Mouse (Mus musculus) embryonic facial prominence, embryonic 15.5 days (tissue): Measurements from ENCODE around the gene Trpm3. TPM values are rescaled to one million over a fixed set of nuclear protein-coding genes. Genes with fewer than 3 reads are reported as not detected.
"Not testable (repeated sequence)": the region's sequence is repeated elsewhere in the genome, so short reads cannot be mapped to it uniquely, and the experiment has no call there.

ENCODE experiments used
- ATAC-seq: fragments of 200-750 bp; cut with Nextera tagmentation; 2 replicates; pipeline ENCODE4 v1.8.0; 2017; ENCODE audit warnings: low read depth, moderate TSS enrichment; ENCODE audit not compliant: insufficient number of reproducible peaks, low FRiP score, low TSS enrichment
- H3K27ac ChIP-seq: fragments of 300-500 bp; sonication (generic); replicated peaks from 2 replicates; pipeline ENCODE4 v1.5.1; 2015; ENCODE audit warnings: mild to moderate bottlenecking, inconsistent platforms
- H3K27me3 ChIP-seq: fragments of 300-500 bp; sonication (generic); 2 replicates; pipeline ENCODE4 v1.6.1; 2015; ENCODE audit warnings: inconsistent platforms
- H3K36me3 ChIP-seq: fragments of 300-500 bp; sonication (generic); 2 replicates; pipeline ENCODE4 v1.6.1; 2015; ENCODE audit warnings: mild to moderate bottlenecking, inconsistent platforms
- H3K4me1 ChIP-seq: fragments of 300-500 bp; sonication (generic); 2 replicates; pipeline ENCODE4 v1.6.1; 2015; ENCODE audit warnings: inconsistent platforms
- H3K4me2 ChIP-seq: fragments of 300-500 bp; sonication (generic); replicated peaks from 2 replicates; pipeline ENCODE4 v1.6.1; 2015; ENCODE audit warnings: mild to moderate bottlenecking, inconsistent platforms
- H3K4me3 ChIP-seq: fragments of 300-500 bp; sonication (generic); replicated peaks from 2 replicates; pipeline ENCODE4 v1.5.1; 2015; ENCODE audit warnings: mild to moderate bottlenecking, inconsistent platforms
- H3K9ac ChIP-seq: fragments of 300-500 bp; sonication (generic); 2 replicates; pipeline ENCODE4 v1.6.1; 2015; ENCODE audit warnings: inconsistent platforms
- H3K9me3 ChIP-seq: fragments of 300-500 bp; sonication (generic); replicated peaks from 2 replicates; pipeline ENCODE4 v1.6.1; 2016; ENCODE audit warnings: inconsistent platforms
- WGBS: fragments of 180-500 bp; shearing (Covaris S2); methylation state at CpG from one replicate; pipeline ENCODE4 v1.1.7; 2015; 5-methylcytosine and 5-hydroxymethylcytosine counted together
- polyA plus RNA-seq: library from polyadenylated mRNA; unstranded; fragments of >200 nt; fragmentation: Nextera tagmentation; extraction: Ambion mirVana; gene quantifications from 2 replicates; pipeline ENCODE4 v1.2.1, GENCODE M21; 2015

Trpm3 gene
- polyA plus RNA-seq, 1 experiment from 2014 or later: 2.6 TPM

GRCm38 (mm10) chr19:22821741-22822140 lies 682.9 kb downstream of the Trpm3 start:
- H3K9me3 ChIP-seq: no peaks in the 10 kb centered on the region

GRCm38 (mm10) chr19:22823491-22823981 lies 684.7 kb downstream of the Trpm3 start:
- H3K27ac ChIP-seq: no peak overlapping the region
- H3K27me3 ChIP-seq: no peaks in the 10 kb centered on the region
- H3K36me3 ChIP-seq: no peaks in the 10 kb centered on the region
- H3K9ac ChIP-seq: no peak overlapping the region
- no peak overlapping the region for H3K4me3 ChIP-seq
- 67% methylated on average over 9 of the region's 9 CpGs for WGBS
- H3K4me2 ChIP-seq: no peak overlapping the region
- no peak for ATAC-seq
- H3K4me1 ChIP-seq: no peaks in the 10 kb centered on the region
- no peaks in the 10 kb centered on the region for H3K9me3 ChIP-seq

More at GRCm38 (mm10) chr19:22821741-22822140, 682.9 kb downstream of the Trpm3 start:
- Histone ChIP-seq H3K4me1 (no peaks in the 10 kb centered on the region), H3K36me3 (no peaks in the 10 kb centered on the region), H3K27ac (no peak overlapping the region), H3K9ac (no peak overlapping the region), H3K4me3 (no peak overlapping the region), H3K4me2 (no peak overlapping the region), H3K27me3 (no peaks in the 10 kb centered on the region)
- WGBS: 73% methylated on average over 8 of the region's 8 CpGs
- no peak for ATAC-seq

GRCm38 (mm10) chr19:22825812-22826211 lies 687.0 kb downstream of the Trpm3 start:
- ATAC-seq: no peak
- H3K9ac ChIP-seq: no peak overlapping the region
- H3K4me2 ChIP-seq: no peak overlapping the region
- no peaks in the 10 kb centered on the region for H3K27me3 ChIP-seq
- WGBS: 42% methylated on average over 1 of the region's 1 CpGs
- no peak overlapping the region for H3K27ac ChIP-seq
- no peaks in the 10 kb centered on the region for H3K4me1 ChIP-seq
- H3K36me3 ChIP-seq: no peaks in the 10 kb centered on the region
- no peaks in the 10 kb centered on the region for H3K9me3 ChIP-seq
- no peak overlapping the region for H3K4me3 ChIP-seq

DNA sequence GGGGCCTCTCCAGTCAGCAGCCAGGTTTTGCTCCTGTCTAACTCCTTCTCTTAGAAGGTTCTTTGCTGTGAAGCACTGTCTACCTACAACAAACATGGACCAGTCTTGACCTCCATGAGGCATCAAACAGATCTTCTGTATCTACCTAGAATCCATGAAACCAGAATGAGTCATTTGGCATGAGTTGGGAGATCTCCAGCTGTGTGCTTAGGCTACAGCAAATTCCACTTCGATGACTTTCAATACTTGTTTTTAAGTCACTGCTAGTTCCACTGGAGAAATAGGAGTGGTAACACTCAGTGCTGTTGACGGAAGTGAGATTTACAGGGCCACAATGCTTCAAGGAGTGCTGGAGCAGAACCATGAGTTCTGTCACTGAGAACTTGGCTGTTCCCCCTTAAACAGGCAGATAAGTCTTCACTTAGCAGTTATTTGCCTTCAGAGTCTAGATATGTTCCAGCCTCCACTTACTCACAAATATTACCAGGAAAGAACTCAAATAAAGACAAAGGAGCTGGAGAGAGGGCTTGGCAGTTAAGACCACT lies 689.4 kb downstream of the Trpm3 start:
- WGBS: 92% methylated on average over 2 of the region's 2 CpGs
- H3K4me1 ChIP-seq: no peaks in the 10 kb centered on the region

DNA sequence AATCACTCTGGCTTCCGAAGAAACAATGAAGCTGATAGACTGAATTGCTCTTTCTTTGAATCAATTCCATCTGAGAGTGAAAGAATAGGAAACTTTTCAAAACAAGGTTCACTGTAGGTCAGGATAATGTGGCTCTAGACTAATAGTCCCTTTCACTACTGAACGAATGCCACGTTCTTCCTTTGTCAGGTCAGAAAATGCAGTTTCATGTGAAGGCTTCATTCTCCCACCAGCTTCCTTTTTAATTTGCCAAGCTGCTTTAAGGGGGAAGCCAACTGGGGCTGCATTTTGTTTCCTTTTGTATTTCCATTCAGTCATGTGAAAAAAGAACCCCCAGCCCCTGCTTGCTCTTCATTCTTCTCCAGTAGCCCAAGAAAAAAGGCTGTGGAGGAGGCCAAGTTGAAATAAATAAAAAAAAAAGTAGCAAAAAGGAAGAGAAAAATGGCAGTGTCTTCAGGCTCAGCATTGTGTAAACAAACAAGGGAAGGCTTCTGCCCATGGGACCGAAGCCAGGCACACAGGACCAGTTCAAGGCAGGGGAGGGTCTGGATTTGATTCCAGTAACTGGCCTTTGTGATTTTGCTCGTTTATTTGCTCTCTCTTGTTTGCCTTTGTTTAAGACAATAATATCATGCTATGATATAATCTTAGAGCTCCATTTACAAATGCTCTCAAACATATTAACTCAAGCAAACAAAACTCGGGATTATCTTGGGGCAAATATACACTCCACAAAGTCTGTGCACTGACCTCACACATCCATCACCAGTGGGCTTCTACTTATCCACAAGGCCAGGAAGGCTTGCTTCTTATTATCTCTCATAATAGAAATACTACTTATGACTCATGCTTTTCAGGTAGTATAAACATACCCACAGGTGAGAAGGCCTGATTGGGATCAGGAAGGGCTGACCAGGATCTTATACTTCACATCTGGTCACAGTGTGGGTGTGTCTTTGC lies 702.5 kb downstream of the Trpm3 start:
- no peak overlapping the region for H3K4me3 ChIP-seq
- H3K36me3 ChIP-seq: no peaks in the 10 kb centered on the region
- no peak for ATAC-seq
- no peaks in the 10 kb centered on the region for H3K9me3 ChIP-seq
- no peaks in the 10 kb centered on the region for H3K4me1 ChIP-seq
- H3K27me3 ChIP-seq: no peaks in the 10 kb centered on the region
- no peak overlapping the region for H3K4me2 ChIP-seq
- 55% methylated on average over 6 of the region's 6 CpGs for WGBS
- H3K9ac ChIP-seq: no peak overlapping the region
- no peak overlapping the region for H3K27ac ChIP-seq

More for the DNA sequence above, 689.4 kb downstream of the Trpm3 start:
- ATAC-seq: no peak
- no peaks in the 10 kb centered on the region for H3K9me3 ChIP-seq
- no peak overlapping the region for H3K9ac ChIP-seq
- H3K27me3 ChIP-seq: no peaks in the 10 kb centered on the region
- H3K4me2 ChIP-seq: no peak overlapping the region
- H3K4me3 ChIP-seq: no peak overlapping the region
- no peak overlapping the region for H3K27ac ChIP-seq
- no peaks in the 10 kb centered on the region for H3K36me3 ChIP-seq

DNA sequence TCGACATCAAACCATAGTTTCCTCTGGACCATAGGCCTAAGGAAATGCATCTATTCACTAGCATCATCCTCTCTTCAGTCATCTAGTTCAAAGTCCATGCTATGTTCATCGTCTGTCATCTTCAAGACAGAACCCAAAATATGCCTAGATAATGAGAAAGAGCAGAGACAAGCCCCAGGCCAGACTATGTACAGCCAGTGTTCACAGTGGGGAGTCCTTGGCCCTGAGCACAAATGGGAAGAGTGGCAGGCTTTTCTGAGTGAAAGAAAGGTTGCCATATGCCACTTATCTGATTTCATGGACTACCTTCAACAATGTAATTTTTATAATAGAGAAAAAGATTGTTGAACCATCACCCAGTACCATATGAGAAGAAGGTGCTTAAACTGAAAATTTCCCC lies 703.9 kb downstream of the Trpm3 start:
- Histone ChIP-seq H3K9me3 (no peaks in the 10 kb centered on the region), H3K4me1 (no peaks in the 10 kb centered on the region), H3K27ac (no peak overlapping the region), H3K36me3 (no peaks in the 10 kb centered on the region), H3K4me3 (no peak overlapping the region), H3K27me3 (no peaks in the 10 kb centered on the region), H3K4me2 (no peak overlapping the region), H3K9ac (no peak overlapping the region)
- WGBS: 88% methylated on average over 2 of the region's 2 CpGs
- no peak for ATAC-seq

DNA sequence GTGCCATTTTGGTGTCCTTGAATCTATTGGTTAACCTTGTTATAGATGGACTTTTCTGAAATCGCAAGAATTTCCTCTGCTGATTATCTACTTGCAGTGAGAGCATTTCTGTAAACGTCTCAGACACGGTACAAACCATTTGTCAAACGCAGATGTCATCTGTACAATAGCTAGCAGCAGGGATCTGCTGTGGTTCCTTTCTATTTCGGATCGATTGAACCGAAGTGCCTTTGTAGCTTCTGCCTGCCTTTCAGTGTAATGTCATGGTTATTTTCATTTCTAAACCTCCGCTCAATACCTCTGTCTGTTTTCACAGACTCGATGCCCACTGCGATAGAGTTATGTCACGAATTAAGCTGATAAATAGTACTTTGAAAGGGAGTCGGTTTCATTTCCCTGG lies 708.9 kb downstream of the Trpm3 start:
- Histone ChIP-seq H3K4me2 (no peak overlapping the region), H3K9ac (no peak overlapping the region), H3K9me3 (no peaks in the 10 kb centered on the region), H3K4me3 (no peak overlapping the region), H3K4me1 (no peaks in the 10 kb centered on the region), H3K36me3 (no peaks in the 10 kb centered on the region), H3K27me3 (no peaks in the 10 kb centered on the region), H3K27ac (no peak overlapping the region)
- ATAC-seq: no peak
- WGBS: 45% methylated on average over 12 of the region's 12 CpGs

DNA sequence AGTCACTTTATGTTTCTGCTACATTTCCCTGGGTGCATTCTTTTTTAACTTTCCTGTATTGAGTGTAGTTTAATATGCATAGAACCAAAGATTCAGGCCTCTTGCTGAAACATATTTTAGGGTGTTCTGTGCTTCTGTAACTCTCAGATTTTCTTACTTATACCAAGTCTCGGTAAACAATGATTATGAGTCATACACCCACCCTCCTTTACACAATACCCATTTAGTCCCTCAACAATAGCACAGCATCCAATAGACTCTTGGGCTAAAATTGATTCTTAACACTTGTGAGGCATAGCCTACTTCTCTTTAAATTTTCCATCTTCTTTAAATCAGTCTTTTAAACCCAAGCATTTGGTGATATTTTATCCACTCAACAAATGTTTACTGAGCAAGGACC lies 709.4 kb downstream of the Trpm3 start:
- Histone ChIP-seq H3K36me3 (no peaks in the 10 kb centered on the region), H3K27me3 (no peaks in the 10 kb centered on the region), H3K9ac (no peak overlapping the region), H3K4me2 (no peak overlapping the region), H3K27ac (no peak overlapping the region), H3K4me3 (no peak overlapping the region), H3K4me1 (no peaks in the 10 kb centered on the region), H3K9me3 (no peaks in the 10 kb centered on the region)
- WGBS: 45% methylated on average over 1 of the region's 1 CpGs
- ATAC-seq: no peak

DNA sequence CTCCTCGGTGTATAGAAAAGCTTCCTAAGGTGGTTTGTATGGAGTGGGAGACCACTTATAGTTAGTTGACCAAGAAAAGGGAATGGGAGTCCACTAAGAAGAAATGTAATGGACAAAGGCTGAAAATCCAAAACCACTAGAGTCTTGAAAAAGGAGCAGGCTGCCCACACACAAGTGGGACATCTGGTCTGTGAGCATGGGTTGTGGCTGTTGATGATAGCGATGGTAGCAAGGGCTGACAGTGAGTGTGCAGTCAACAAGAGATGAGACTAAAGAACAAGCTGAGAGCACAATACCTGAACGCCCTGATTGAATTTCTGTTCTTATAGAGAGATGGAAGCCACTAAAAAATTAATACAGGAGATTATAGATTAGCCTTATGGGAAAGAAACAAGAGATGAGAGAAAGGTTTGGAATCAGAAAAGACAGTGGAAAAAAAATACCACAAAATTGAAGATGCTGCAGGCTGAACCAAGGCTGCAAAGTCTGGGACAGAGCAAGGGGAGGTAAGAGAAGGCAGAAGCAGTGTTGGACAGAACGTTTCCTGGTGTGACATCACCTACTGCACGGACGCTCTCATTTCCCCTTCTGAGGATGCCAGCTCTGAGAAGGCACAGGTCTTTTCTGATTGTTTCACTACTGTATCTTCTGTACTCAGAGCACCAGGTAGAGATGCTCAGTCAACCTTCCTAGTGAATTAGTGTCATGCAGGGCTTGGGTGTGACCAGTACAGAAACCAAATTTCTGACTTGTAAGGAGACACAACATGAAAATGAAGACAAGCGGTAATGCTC lies 710.1 kb downstream of the Trpm3 start:
- H3K27me3 ChIP-seq: no peaks in the 10 kb centered on the region
- no peak for ATAC-seq
- H3K4me1 ChIP-seq: no peaks in the 10 kb centered on the region
- no peaks in the 10 kb centered on the region for H3K9me3 ChIP-seq
- H3K4me2 ChIP-seq: no peak overlapping the region
- 85% methylated on average over 7 of the region's 7 CpGs for WGBS
- H3K36me3 ChIP-seq: no peaks in the 10 kb centered on the region
- H3K4me3 ChIP-seq: no peak overlapping the region
- no peak overlapping the region for H3K9ac ChIP-seq
- no peak overlapping the region for H3K27ac ChIP-seq

GRCm38 (mm10) chr19:22851423-22851822 lies 712.6 kb downstream of the Trpm3 start:
- H3K4me2 ChIP-seq, H3K9me3 ChIP-seq, H3K9ac ChIP-seq, ATAC-seq, H3K4me3 ChIP-seq, H3K27me3 ChIP-seq, H3K36me3 ChIP-seq, H3K4me1 ChIP-seq, H3K27ac ChIP-seq: not testable (repeated sequence)
- 33% methylated on average over 5 of the region's 5 CpGs for WGBS

DNA sequence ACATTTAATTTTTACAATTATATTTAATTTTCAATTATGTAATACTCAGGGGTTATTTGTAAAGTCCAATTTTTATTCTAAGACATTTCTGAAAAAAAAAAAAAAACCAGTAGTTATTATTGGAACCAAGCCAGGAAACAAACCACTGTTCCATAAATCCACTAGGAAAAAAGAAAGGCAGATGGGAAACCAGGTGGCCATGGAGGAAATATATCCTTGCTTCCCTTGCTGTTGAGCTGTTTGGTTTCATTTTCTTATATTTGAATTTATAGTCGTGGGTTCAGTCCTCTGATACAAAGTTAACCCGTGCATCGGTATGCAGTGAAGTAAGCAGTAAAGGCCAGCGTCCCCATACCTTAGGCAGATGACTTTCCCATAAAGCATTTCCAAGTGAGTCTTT lies 720.8 kb downstream of the Trpm3 start:
- H3K4me2 ChIP-seq: no peak overlapping the region
- H3K4me1 ChIP-seq: no peaks in the 10 kb centered on the region
- no peak overlapping the region for H3K9ac ChIP-seq
- no peak overlapping the region for H3K27ac ChIP-seq
- ATAC-seq: no peak
- no peaks in the 10 kb centered on the region for H3K9me3 ChIP-seq
- no peaks in the 10 kb centered on the region for H3K36me3 ChIP-seq
- H3K4me3 ChIP-seq: no peak overlapping the region
- no peaks in the 10 kb centered on the region for H3K27me3 ChIP-seq
- WGBS: 87% methylated on average over 4 of the region's 4 CpGs
